Mouse (Mus musculus) lung, postnatal 0 days (tissue): ENCODE measurements around the gene Sergef. TPM values are rescaled to one million over a fixed set of nuclear protein-coding genes. Genes with fewer than 3 reads are reported as not detected.

Source experiments
- ATAC-seq: fragments of 200-750 bp; cut with Nextera tagmentation; 2 replicates; pipeline ENCODE4 v1.8.0; 2017; ENCODE audit warnings: moderate library complexity
- DNase-seq: peaks from one replicate; pipeline ENCODE4 v3.0.0-alpha.2; 2016; ENCODE audit warnings: low spot score
- H3K27ac ChIP-seq: fragments of 300-500 bp; sonication (generic); 2 replicates; pipeline ENCODE4 v1.5.1; 2014; ENCODE audit warnings: antibody characterized with exemption, mild to moderate bottlenecking, low read length, mixed read lengths
- H3K27me3 ChIP-seq: fragments of 300-500 bp; sonication (generic); replicated peaks from 2 replicates; pipeline ENCODE4 v1.6.1; 2014; ENCODE audit warnings: low read length, mixed read lengths; ENCODE audit not compliant: insufficient read depth
- H3K36me3 ChIP-seq: fragments of 300-500 bp; sonication (generic); 2 replicates; pipeline ENCODE4 v1.6.1; 2014; ENCODE audit warnings: low read length, mixed read lengths; ENCODE audit not compliant: insufficient read depth
- H3K4me1 ChIP-seq: fragments of 300-500 bp; sonication (generic); 2 replicates; pipeline ENCODE4 v1.6.1; 2014; ENCODE audit warnings: antibody characterized with exemption, low read depth, low read length, mixed read lengths; ENCODE audit not compliant: insufficient read depth
- H3K4me2 ChIP-seq: fragments of 300-500 bp; sonication (generic); replicated peaks from 2 replicates; pipeline ENCODE4 v1.6.1; 2014; ENCODE audit warnings: low read depth, mild to moderate bottlenecking, low read length, moderate library complexity, mixed read lengths
- H3K4me3 ChIP-seq: fragments of 300-500 bp; sonication (generic); 2 replicates; pipeline ENCODE4 v1.5.1; 2014; ENCODE audit warnings: low read depth, low read length
- H3K9ac ChIP-seq: fragments of 300-500 bp; sonication (generic); replicated peaks from 2 replicates; pipeline ENCODE4 v1.6.1; 2014; ENCODE audit warnings: low read depth, mild to moderate bottlenecking
- H3K9me3 ChIP-seq: fragments of 300-500 bp; sonication (generic); 2 replicates; pipeline ENCODE4 v1.6.1; 2016; ENCODE audit warnings: low read length, mixed read lengths
- CTCF ChIP-seq: IDR thresholded peaks from 2 replicates; pipeline ENCODE4 v1.5.1; 2016; ENCODE audit warnings: antibody characterized with exemption, mild to moderate bottlenecking
- EP300 ChIP-seq: IDR thresholded peaks from 2 replicates; pipeline ENCODE4 v1.6.1; 2016; ENCODE audit warnings: antibody characterized with exemption, mild to moderate bottlenecking, control low read depth
- WGBS: fragments of 180-500 bp; shearing (Covaris S2); extraction: QIAGEN DNeasy Blood & Tissue Kit; methylation state at CpG from one replicate; pipeline ENCODE4 v1.1.7; 2014; 5-methylcytosine and 5-hydroxymethylcytosine counted together
- polyA plus RNA-seq: library from polyadenylated mRNA; unstranded; fragments of >200 nt; fragmentation: Nextera tagmentation; extraction: Ambion mirVana; gene quantifications from 2 replicates; pipeline ENCODE4 v1.2.1, GENCODE M21; 2015

Sergef gene
- polyA plus RNA-seq, 1 experiment from 2014 or later, result 7.2 TPM

DNA sequence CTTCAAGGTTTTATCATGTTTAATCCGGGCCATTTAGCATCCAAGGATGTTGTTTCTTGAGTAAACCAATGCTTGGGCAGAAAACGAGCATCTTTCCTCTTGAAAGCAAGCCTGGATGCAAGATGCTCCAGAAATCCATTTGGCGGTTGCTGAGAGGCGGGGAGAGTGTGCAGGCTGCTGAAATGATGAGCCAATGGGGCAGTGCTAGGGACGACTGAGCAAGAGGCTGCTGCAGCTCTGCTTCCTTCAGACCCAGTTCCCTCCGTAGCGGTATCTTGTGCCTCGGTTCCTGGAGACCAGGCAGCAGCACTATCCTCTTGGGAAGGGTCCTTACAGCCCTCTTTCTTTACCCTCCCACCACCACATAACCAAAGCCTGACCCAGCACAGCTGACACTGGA is 177.3 kb downstream of the Sergef start:
- DNase-seq, result no peak
- Histone ChIP-seq H3K9me3 (no peaks in the 10 kb centered on the region), H3K27me3 (no peaks in the 10 kb centered on the region), H3K4me2 (no peak overlapping the region), H3K4me3 (no peak overlapping the region), H3K27ac (no peak overlapping the region), H3K4me1 (no peaks in the 10 kb centered on the region; the same call in 1 of the 2 replicates), H3K9ac (no peak overlapping the region), H3K36me3 (no peaks in the 10 kb centered on the region)
- 66% methylated on average over 8 of the region's 8 CpGs for WGBS
- no peak for ATAC-seq
- TF ChIP-seq CTCF, result no peak
- TF ChIP-seq EP300, result no peak

DNA sequence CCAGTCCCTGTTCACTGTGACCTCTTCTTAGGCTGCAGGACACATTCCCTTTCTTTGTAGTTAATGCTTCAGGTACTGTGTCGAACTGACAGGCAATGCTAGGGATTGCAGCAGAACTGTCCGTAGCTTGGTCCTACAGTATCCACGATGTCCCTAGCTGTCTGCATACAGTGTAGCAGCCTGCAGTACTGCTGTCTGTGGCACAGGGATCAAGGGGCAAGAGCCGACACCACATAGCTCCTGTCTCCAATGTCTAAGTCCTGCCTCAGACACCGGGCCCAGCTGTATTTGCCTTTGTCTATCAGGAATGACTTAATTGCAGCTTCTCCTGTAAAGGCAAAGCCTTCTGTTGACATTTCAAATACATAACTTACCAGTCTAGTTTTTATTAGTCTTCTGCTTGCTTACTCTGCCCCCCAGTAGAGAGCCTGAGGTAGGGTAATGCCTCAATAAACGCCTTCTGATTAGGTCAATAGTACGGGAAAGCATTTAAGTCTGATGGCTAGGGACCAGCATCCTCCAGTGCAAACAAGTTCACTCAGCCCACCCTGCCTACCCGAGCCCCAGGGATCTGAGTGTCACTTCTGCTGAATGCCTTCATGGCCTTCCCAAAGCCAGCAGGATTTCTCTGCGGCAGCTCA is 179.9 kb downstream of the Sergef start:
- no peak overlapping the region for H3K4me3 ChIP-seq
- H3K27ac ChIP-seq, result no peak overlapping the region
- no peaks in the 10 kb centered on the region for H3K27me3 ChIP-seq
- no peak overlapping the region for H3K9ac ChIP-seq
- no peaks in the 10 kb centered on the region for H3K36me3 ChIP-seq
- 0 out of 2 replicates have a peak, but pooled peaks cover 3% of the 10 kb centered on the region for H3K9me3 ChIP-seq
- ATAC-seq (no peak), DNase-seq (no peak)
- no peak overlapping the region for H3K4me2 ChIP-seq
- H3K4me1 ChIP-seq, result no peaks in the 10 kb centered on the region; the same call in 1 of the 2 replicates
- TF ChIP-seq EP300 (no peak), CTCF (no peak)
- WGBS, result 68% methylated on average over 9 of the region's 9 CpGs

DNA sequence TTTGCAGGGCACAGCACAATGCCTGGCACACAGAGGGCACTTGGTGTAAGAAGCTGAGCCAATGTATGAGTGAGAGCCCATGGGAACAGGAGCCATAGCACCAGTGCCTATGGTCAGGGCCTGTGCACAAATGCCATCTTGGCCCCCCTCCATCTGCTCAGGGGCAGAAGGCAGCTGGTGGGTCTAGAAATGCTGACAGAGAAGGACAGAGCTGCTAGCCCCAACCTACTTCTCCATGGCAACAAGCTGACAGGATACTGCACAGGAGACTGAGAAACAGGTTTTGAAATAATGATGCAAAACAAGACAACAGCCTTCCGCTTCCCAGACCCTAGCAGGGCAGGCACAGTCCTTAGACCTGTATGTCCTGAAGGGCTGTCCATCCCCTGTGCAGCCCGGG is 180.4 kb downstream of the Sergef start:
- no peak overlapping the region for H3K9ac ChIP-seq
- H3K4me1 ChIP-seq, result no peaks in the 10 kb centered on the region; the same call in 1 of the 2 replicates
- no peaks in the 10 kb centered on the region for H3K27me3 ChIP-seq
- TF ChIP-seq EP300 (no peak), CTCF (no peak)
- H3K4me3 ChIP-seq, result no peak overlapping the region
- ATAC-seq (no peak), DNase-seq (no peak)
- H3K36me3 ChIP-seq, result no peaks in the 10 kb centered on the region
- H3K4me2 ChIP-seq, result no peak overlapping the region
- no peak overlapping the region for H3K27ac ChIP-seq
- 89% methylated on average over 2 of the region's 2 CpGs for WGBS
- 0 out of 2 replicates have a peak, but pooled peaks cover 3% of the 10 kb centered on the region for H3K9me3 ChIP-seq

DNA sequence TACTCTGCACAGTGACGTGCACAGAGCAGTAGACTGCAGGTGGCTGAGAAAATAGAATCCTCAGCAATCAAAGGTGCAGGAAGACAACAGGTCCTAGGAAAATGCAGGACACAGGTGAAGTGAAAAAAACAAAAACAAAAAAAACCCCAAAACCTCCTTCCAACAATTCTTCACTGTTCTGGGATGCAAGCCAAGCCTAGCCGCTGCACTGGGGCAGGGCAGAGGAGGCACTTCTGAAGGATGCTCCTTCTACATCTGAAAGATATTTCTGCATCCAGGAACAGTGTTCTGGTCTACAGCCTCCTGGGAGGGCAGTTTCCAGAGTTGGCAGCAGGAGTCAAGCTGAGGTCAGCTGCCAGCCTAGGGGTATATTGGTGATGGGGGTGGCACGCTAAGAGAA is 181.7 kb downstream of the Sergef start:
- no peak for ATAC-seq
- TF ChIP-seq EP300 (no peak), CTCF (no peak)

DNA sequence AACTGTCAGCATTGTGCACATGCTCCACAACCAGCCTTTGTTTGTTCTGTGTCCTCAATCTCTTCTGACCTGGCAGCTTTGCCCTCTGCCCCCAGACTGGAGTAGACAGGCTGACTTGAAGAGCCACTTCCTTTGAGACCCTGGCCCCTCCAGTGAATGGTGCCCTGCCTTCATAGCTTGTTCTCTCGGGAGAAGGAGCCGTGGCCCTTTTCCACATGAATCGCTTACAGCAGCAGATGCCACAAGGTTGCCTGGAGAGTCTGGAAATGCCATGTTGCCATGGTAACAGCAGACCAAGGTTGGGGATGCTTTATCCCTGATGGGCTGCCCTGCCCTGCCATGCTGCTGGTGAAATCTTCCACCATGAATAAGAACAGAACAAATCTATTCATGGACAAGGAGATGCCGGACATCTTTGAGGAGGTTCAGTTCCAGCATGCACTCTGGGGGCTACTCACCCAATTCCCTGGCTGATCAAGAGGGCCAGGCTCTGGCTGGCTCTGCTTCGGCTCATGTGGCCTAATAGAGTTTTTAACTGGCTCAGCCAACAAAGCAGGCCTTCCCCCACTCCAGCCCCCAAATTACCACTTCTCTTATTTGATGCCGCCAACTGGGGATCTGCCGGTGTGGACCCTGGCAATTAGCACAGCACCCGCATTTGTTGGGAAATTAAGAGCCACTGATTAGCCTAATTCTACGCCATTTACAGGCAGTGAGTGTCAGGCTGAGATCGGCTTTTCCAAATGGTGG is 185.5 kb downstream of the Sergef start:
- Histone ChIP-seq H3K9ac (no peak overlapping the region), H3K27ac (no peak overlapping the region), H3K4me1 (no peaks in the 10 kb centered on the region), H3K9me3 (0 out of 2 replicates have a peak, but pooled peaks cover 3% of the 10 kb centered on the region), H3K4me3 (no peak overlapping the region), H3K36me3 (no peaks in the 10 kb centered on the region), H3K27me3 (no peaks in the 10 kb centered on the region), H3K4me2 (no peak overlapping the region)
- WGBS, result 48% methylated on average over 10 of the region's 10 CpGs
- DNase-seq, result no peak
- TF ChIP-seq CTCF, result no peak
- TF ChIP-seq EP300, result no peak
- ATAC-seq, result no peak

More for the DNA sequence above, 181.7 kb downstream of the Sergef start:
- Histone ChIP-seq H3K4me1 (no peaks in the 10 kb centered on the region), H3K4me3 (no peak overlapping the region), H3K27me3 (no peaks in the 10 kb centered on the region), H3K36me3 (no peaks in the 10 kb centered on the region), H3K4me2 (no peak overlapping the region), H3K9me3 (0 out of 2 replicates have a peak, but pooled peaks cover 3% of the 10 kb centered on the region), H3K27ac (no peak overlapping the region), H3K9ac (no peak overlapping the region)
- 69% methylated on average over 3 of the region's 3 CpGs for WGBS
- DNase-seq, result no peak

DNA sequence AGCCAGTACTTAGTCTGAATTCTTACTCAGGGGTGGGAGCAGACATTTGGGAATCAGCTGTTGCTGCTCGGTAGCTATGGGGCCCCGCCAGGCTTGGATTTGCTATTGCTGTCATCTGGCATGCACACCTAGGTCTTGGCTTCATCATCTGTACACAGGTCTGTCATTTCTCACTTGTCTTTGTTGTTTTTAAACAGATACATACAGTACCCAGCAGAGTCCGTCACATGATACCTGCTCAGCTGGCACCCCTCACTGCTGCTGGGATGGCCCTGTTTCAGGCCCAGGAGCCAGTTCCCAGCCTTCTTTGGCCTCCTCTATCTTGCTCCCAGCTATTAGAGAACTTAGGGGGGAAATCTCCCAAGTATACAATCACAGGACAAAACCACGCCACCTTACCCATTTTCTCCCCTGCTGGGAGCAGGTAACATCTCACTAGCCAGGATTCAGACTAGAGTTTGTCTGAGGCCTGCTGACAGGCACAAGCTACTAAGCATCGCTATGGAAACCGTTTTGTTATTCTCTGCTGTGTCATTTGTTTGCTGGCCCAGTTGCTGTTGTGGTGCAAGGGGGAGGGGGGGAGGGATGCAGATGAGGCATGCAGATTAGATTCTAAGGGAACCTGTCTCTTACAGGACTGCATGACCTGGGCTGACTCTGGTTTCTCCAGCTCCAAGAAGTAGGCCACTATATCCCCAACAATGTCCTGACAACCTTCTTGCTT is 190.5 kb downstream of the Sergef start:
- no peaks in the 10 kb centered on the region for H3K9me3 ChIP-seq
- H3K36me3 ChIP-seq, result no peaks in the 10 kb centered on the region
- DNase-seq, result no peak
- no peak for ATAC-seq
- H3K9ac ChIP-seq, result no peak overlapping the region
- no peaks in the 10 kb centered on the region for H3K27me3 ChIP-seq
- WGBS, result 58% methylated on average over 6 of the region's 6 CpGs
- no peak overlapping the region for H3K4me3 ChIP-seq
- no peak for TF ChIP-seq EP300
- no peak for TF ChIP-seq CTCF
- H3K4me1 ChIP-seq, result no peaks in the 10 kb centered on the region
- no peak overlapping the region for H3K27ac ChIP-seq
- no peak overlapping the region for H3K4me2 ChIP-seq
